Mouse (Mus musculus): ENCODE measurements around the gene Hivep3.

- TF ChIP-seq POLR2A (IDR thresholded peaks at IDR 0.05; ENCODE audit: borderline replicate concordance, extremely low read depth, low read depth, low read length) (no peak), CTCF (IDR thresholded peaks at IDR 0.05; ENCODE audit: insufficient read depth, low read length) (no peak)
Measured at GRCm38 (mm10) chr4:119828996-119829395, 95.4 kb downstream of the Hivep3 start.

Data from lung, adult 2 months (tissue).